Mouse (Mus musculus): ENCODE measurements at regions not wholly inside any gene's neighbourhood (a gene's known extent, or its start where the extent isn't known, plus 50 kb on each side); places are given as distances from the start of the nearest gene placed in this dataset.

DNA sequence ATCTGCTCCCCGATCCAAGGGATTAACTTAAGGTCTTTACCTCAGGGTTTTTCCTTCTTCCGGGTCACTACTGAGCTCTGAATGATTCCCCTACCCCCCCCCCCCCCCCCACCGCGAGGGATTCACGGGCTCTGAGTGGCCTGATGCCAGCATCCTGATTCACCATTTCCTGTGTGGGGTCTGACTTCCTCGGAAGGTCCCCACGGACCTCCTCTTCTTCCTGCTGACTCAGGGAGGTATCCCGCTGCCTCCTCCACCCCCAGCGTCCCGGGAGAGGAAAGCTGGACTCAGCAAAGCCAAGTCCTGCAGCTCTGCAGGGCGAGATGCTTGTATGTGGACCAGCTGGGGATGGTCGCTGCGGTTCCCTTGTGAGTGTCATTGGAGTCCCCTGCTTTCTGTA lies 110.5 kb upstream of the Zfp217 start:
- TF ChIP-seq CTCF (IDR thresholded peaks at IDR 0.05; ENCODE audit: control insufficient read depth, insufficient read depth, insufficient read length) = no peak
- TF ChIP-seq MYOD1 (IDR thresholded peaks at IDR 0.05; ENCODE audit: control insufficient read depth, insufficient read length, low read depth) = no peak
